Mouse (Mus musculus) liver, embryonic 14.5 days (tissue): ENCODE data around the gene Pik3c2g. TPM values are rescaled to one million over a fixed set of nuclear protein-coding genes. Genes with fewer than 3 reads are reported as not detected.

Experiments used
- ATAC-seq: fragments of 200-750 bp; cut with Nextera tagmentation; 2 replicates; pipeline ENCODE4 v1.8.0; 2017; ENCODE audit warnings: moderate number of reproducible peaks, mild to moderate bottlenecking, moderate library complexity; ENCODE audit not compliant: insufficient read depth
- DNase-seq, 3 experiments: peaks; one replicate each; pipeline ENCODE4 v3.0.0-alpha.2; 2012 to 2013; ENCODE audit warnings: low read depth in 3 of 3, low spot score in 3 of 3
- H3K27ac ChIP-seq: fragments of 300-500 bp; sonication (generic); 2 replicates; pipeline ENCODE4 v1.5.1; 2014; ENCODE audit warnings: moderate library complexity, mild to moderate bottlenecking, control low read depth, inconsistent platforms
- H3K27me3 ChIP-seq: fragments of 300-500 bp; sonication (generic); 2 replicates; pipeline ENCODE4 v1.6.1; 2014; ENCODE audit warnings: mild to moderate bottlenecking, low read length, moderate library complexity; ENCODE audit not compliant: control insufficient read depth, insufficient read depth
- H3K36me3 ChIP-seq: fragments of 300-500 bp; sonication (generic); replicated peaks from 2 replicates; pipeline ENCODE4 v1.6.1; 2014; ENCODE audit warnings: low read depth; ENCODE audit not compliant: control insufficient read depth, insufficient read depth
- H3K4me1 ChIP-seq, 2 experiments: fragments of 200-500 bp in 1 of 2; fragments of 300-500 bp in 1 of 2; sonication (generic) in 1 of 2; replicated peaks; 2 replicates each; pipeline ENCODE4 v1.6.1; 2012 to 2014; ENCODE audit warnings: antibody characterized with exemption in 1 of 2, inconsistent platforms in 1 of 2, low read length in 1 of 2; ENCODE audit not compliant: control insufficient read depth in 2 of 2, insufficient read depth in 2 of 2
- H3K4me2 ChIP-seq: fragments of 300-500 bp; sonication (generic); 2 replicates; pipeline ENCODE4 v1.6.1; 2014; ENCODE audit warnings: low read depth, mild to moderate bottlenecking, control low read depth, moderate library complexity
- H3K4me3 ChIP-seq, 2 experiments: fragments of 200-500 bp in 1 of 2; fragments of 300-500 bp in 1 of 2; sonication (generic) in 1 of 2; 2 replicates each; pipeline ENCODE4 v1.5.1; 2012 to 2014; ENCODE audit warnings: low read depth in 2 of 2, low read length in 2 of 2, mild to moderate bottlenecking in 2 of 2, control low read depth in 1 of 2, inconsistent platforms in 1 of 2, moderate library complexity in 1 of 2; ENCODE audit not compliant: insufficient read depth in 1 of 2
- H3K9ac ChIP-seq: fragments of 300-500 bp; sonication (generic); replicated peaks from 2 replicates; pipeline ENCODE4 v1.6.1; 2014; ENCODE audit warnings: mild to moderate bottlenecking, control low read depth, moderate library complexity
- H3K9me3 ChIP-seq: fragments of 300-500 bp; sonication (generic); 2 replicates; pipeline ENCODE4 v1.6.1; 2016; ENCODE audit warnings: low read length, mixed read lengths; ENCODE audit not compliant: control insufficient read depth
- CTCF ChIP-seq: IDR thresholded peaks from 2 replicates; pipeline ENCODE4 v1.5.1; 2016; ENCODE audit warnings: antibody characterized with exemption, low read depth, control low read depth
- EP300 ChIP-seq: IDR thresholded peaks from 2 replicates; pipeline ENCODE4 v1.6.1; 2016; ENCODE audit warnings: antibody characterized with exemption, low read depth
- WGBS: fragments of 180-500 bp; shearing (Covaris S2); extraction: QIAGEN DNeasy Blood & Tissue Kit; methylation state at CpG from one replicate; pipeline ENCODE4 v1.1.7; 2014; ENCODE audit not compliant: insufficient replicate concordance; 5-methylcytosine and 5-hydroxymethylcytosine counted together
- polyA plus RNA-seq, 2 experiments: library from polyadenylated mRNA; depleted of rRNA in 1 of 2; stranded (reverse) in 1 of 2; unstranded in 1 of 2; fragments of >200 nt; fragmentation: Nextera tagmentation in 1 of 2; extraction: Ambion mirVana in 1 of 2; gene quantifications; 2 replicates each; pipeline versions ENCODE4 v1.2.1 to v1.2.3; 2012 to 2014

Pik3c2g gene
- polyA plus RNA-seq, 2 experiments: 1.2 to 1.3 TPM

- H3K9ac ChIP-seq: no peak overlapping the region
- no peaks in the 10 kb centered on the region for H3K9me3 ChIP-seq
- no peak for TF ChIP-seq CTCF
- no peak for TF ChIP-seq EP300
- H3K36me3 ChIP-seq: no peaks in the 10 kb centered on the region
- no peak overlapping the region for H3K27ac ChIP-seq
- H3K4me3 ChIP-seq: no peak overlapping the region
- H3K4me1 ChIP-seq: peaks cover 0 to 2% of the 10 kb centered on the region in 2 experiments; a peak in 1 of 4 replicates
- WGBS: 52% methylated on average over 1 of the region's 1 CpGs
- DNase-seq (no peak), ATAC-seq (no peak)
- no peak overlapping the region for H3K4me2 ChIP-seq
- H3K27me3 ChIP-seq: no peaks in the 10 kb centered on the region
Measured at GRCm38 (mm10) chr6:139878362-139878696, 291.3 kb downstream of the Pik3c2g start.

GRCm38 (mm10) chr6:139882076-139882475 is 295.1 kb downstream of the Pik3c2g start:
- no peak overlapping the region for H3K27ac ChIP-seq
- H3K27me3 ChIP-seq: no peaks in the 10 kb centered on the region
- H3K36me3 ChIP-seq: no peaks in the 10 kb centered on the region
- 34% methylated on average over 2 of the region's 2 CpGs for WGBS
- no peak overlapping the region for H3K4me3 ChIP-seq
- H3K4me2 ChIP-seq: no peak overlapping the region
- TF ChIP-seq EP300 (no peak), CTCF (no peak)
- H3K9me3 ChIP-seq: no peaks in the 10 kb centered on the region
- peaks cover 0 to 2% of the 10 kb centered on the region in 2 experiments; a peak in 1 of 4 replicates for H3K4me1 ChIP-seq
- no peak for DNase-seq
- H3K9ac ChIP-seq: no peak overlapping the region
- no peak for ATAC-seq

- Histone ChIP-seq H3K4me1 (no peaks in the 10 kb centered on the region), H3K4me3 (no peak overlapping the region), H3K36me3 (no peaks in the 10 kb centered on the region), H3K9ac (no peak overlapping the region), H3K4me2 (no peak overlapping the region), H3K27me3 (no peaks in the 10 kb centered on the region), H3K9me3 (no peaks in the 10 kb centered on the region), H3K27ac (no peak overlapping the region)
- no peak for DNase-seq
- TF ChIP-seq CTCF (no peak), EP300 (no peak)
- ATAC-seq: no peak
Measured at GRCm38 (mm10) chr6:139887175-139887574, 300.2 kb downstream of the Pik3c2g start.

- H3K9me3 ChIP-seq: no peaks in the 10 kb centered on the region
- TF ChIP-seq EP300 (no peak), CTCF (no peak)
- WGBS: 40% methylated on average over 2 of the region's 2 CpGs
- H3K4me3 ChIP-seq: no peak overlapping the region
- ATAC-seq (no peak), DNase-seq (no peak)
- no peak overlapping the region for H3K27ac ChIP-seq
- no peaks in the 10 kb centered on the region for H3K36me3 ChIP-seq
- H3K9ac ChIP-seq: no peak overlapping the region
- H3K27me3 ChIP-seq: no peaks in the 10 kb centered on the region
- H3K4me1 ChIP-seq: no peaks in the 10 kb centered on the region
- H3K4me2 ChIP-seq: no peak overlapping the region
Measured at GRCm38 (mm10) chr6:139895637-139896036, 308.6 kb downstream of the Pik3c2g start.

GRCm38 (mm10) chr6:139899630-139900151 is 312.7 kb downstream of the Pik3c2g start:
- Histone ChIP-seq H3K27me3 (no peaks in the 10 kb centered on the region), H3K27ac (no peak overlapping the region), H3K36me3 (no peaks in the 10 kb centered on the region), H3K4me2 (no peak overlapping the region), H3K4me3 (no peak overlapping the region), H3K9me3 (no peaks in the 10 kb centered on the region), H3K9ac (no peak overlapping the region), H3K4me1 (no peaks in the 10 kb centered on the region)
- 76% methylated on average over 8 of the region's 8 CpGs for WGBS
- TF ChIP-seq EP300: no peak
- TF ChIP-seq CTCF: no peak
- DNase-seq (no peak), ATAC-seq (no peak)
